Mouse (Mus musculus): ENCODE results near the gene Immp2l. TPM values are rescaled to one million over a fixed set of nuclear protein-coding genes. Genes with fewer than 3 reads are reported as not detected.

The Immp2l gene
- 4.3 and 4.7 TPM in 2 replicates for polyA plus RNA-seq (2012; rRNA removed)
- polyA plus RNA-seq (2014; fragmentation: Nextera tagmentation; extraction: Ambion mirVana) = 9.8 and 11.2 TPM in 2 replicates

- H3K4me1 ChIP-seq (replicated peaks; ENCODE audit: control insufficient read depth in 2 of 2, insufficient read depth in 2 of 2, low read length in 1 of 2) = peaks cover 4 to 12% of the 10 kb centered on the region in 2 experiments
- no peaks in the 10 kb centered on the region for H3K9me3 ChIP-seq (ENCODE audit: control insufficient read depth, low read length)
- peak within 1 kb of the TSS; percentile 71 to 77 for H3K4me3 ChIP-seq (ENCODE audit: insufficient read depth in 1 of 2, low read depth in 2 of 2, low read length in 2 of 2)
- H3K36me3 ChIP-seq (replicated peaks; ENCODE audit: control insufficient read depth, insufficient read depth, low read depth) = no peaks in the 10 kb centered on the region
- peak; percentile 94 for ATAC-seq (ENCODE audit: insufficient read depth)
- DNase-seq (ENCODE audit: low read depth in 3 of 3, low spot score in 3 of 3) = peak; percentile 94
- H3K27ac ChIP-seq = peak within 1 kb of the TSS; percentile 60
- TF ChIP-seq CTCF (IDR thresholded peaks at IDR 0.05; ENCODE audit: low read depth) = no peak
- TF ChIP-seq EP300 (IDR thresholded peaks at IDR 0.05; ENCODE audit: low read depth) = no peak
- 2% methylated on average over 67 of the region's 68 CpGs for WGBS (ENCODE audit: insufficient replicate concordance)
- peak within 1 kb of the TSS; percentile 96 for H3K9ac ChIP-seq (replicated peaks)
- H3K4me2 ChIP-seq (ENCODE audit: low read depth) = peak within 1 kb of the TSS; percentile 88
- no peaks in the 10 kb centered on the region for H3K27me3 ChIP-seq (ENCODE audit: control insufficient read depth, insufficient read depth, low read length)
Observed at GRCm38 (mm10) chr12:41023511-41024421, at the start of gene Immp2l. Gene Immp2l, plus strand, starts transcription at chr12:41024090.

GRCm38 (mm10) chr12:40978719-40979500 is 45.0 kb upstream of the Immp2l start:
- 53% methylated on average over 2 of the region's 2 CpGs for WGBS (ENCODE audit: insufficient replicate concordance)
- no peak for TF ChIP-seq EP300 (IDR thresholded peaks at IDR 0.05; ENCODE audit: low read depth)
- no peak for TF ChIP-seq CTCF (IDR thresholded peaks at IDR 0.05; ENCODE audit: low read depth)
- no peak for DNase-seq (ENCODE audit: low read depth in 3 of 3, low spot score in 3 of 3)
- Histone ChIP-seq H3K36me3 (replicated peaks; ENCODE audit: control insufficient read depth, insufficient read depth, low read depth) (no peaks in the 10 kb centered on the region), H3K4me1 (replicated peaks; ENCODE audit: control insufficient read depth in 2 of 2, insufficient read depth in 2 of 2, low read length in 1 of 2) (no peaks in the 10 kb centered on the region), H3K9me3 (ENCODE audit: control insufficient read depth, low read length) (no peaks in the 10 kb centered on the region), H3K4me3 (ENCODE audit: insufficient read depth in 1 of 2, low read depth in 2 of 2, low read length in 2 of 2) (no peak overlapping the region), H3K4me2 (ENCODE audit: low read depth) (no peak overlapping the region), H3K27me3 (ENCODE audit: control insufficient read depth, insufficient read depth, low read length) (no peaks in the 10 kb centered on the region; the same call in 1 of the 2 replicates), H3K9ac (replicated peaks) (no peak overlapping the region), H3K27ac (no peak overlapping the region)
- no peak for ATAC-seq (ENCODE audit: insufficient read depth)

GRCm38 (mm10) chr12:40979716-40980115 is 44.2 kb upstream of the Immp2l start:
- Histone ChIP-seq H3K27me3 (ENCODE audit: control insufficient read depth, insufficient read depth, low read length) (no peaks in the 10 kb centered on the region; the same call in 1 of the 2 replicates), H3K9me3 (ENCODE audit: control insufficient read depth, low read length) (no peaks in the 10 kb centered on the region)
- WGBS (ENCODE audit: insufficient replicate concordance) = 68% methylated on average over 4 of the region's 4 CpGs

GRCm38 (mm10) chr12:40980160-40980559 is 43.7 kb upstream of the Immp2l start:
- Histone ChIP-seq H3K9ac (replicated peaks) (no peak overlapping the region), H3K36me3 (replicated peaks; ENCODE audit: control insufficient read depth, insufficient read depth, low read depth) (no peaks in the 10 kb centered on the region), H3K27me3 (ENCODE audit: control insufficient read depth, insufficient read depth, low read length) (no peaks in the 10 kb centered on the region; the same call in 1 of the 2 replicates), H3K9me3 (ENCODE audit: control insufficient read depth, low read length) (no peaks in the 10 kb centered on the region), H3K4me2 (ENCODE audit: low read depth) (no peak overlapping the region), H3K4me1 (replicated peaks; ENCODE audit: control insufficient read depth in 2 of 2, insufficient read depth in 2 of 2, low read length in 1 of 2) (no peaks in the 10 kb centered on the region), H3K4me3 (ENCODE audit: insufficient read depth in 1 of 2, low read depth in 2 of 2, low read length in 2 of 2) (no peak overlapping the region), H3K27ac (no peak overlapping the region)
- DNase-seq (ENCODE audit: low read depth in 3 of 3, low spot score in 3 of 3) = no peak
- TF ChIP-seq CTCF (IDR thresholded peaks at IDR 0.05; ENCODE audit: low read depth) = no peak
- TF ChIP-seq EP300 (IDR thresholded peaks at IDR 0.05; ENCODE audit: low read depth) = no peak
- no peak for ATAC-seq (ENCODE audit: insufficient read depth)
- 61% methylated on average over 3 of the region's 3 CpGs for WGBS (ENCODE audit: insufficient replicate concordance)

More at GRCm38 (mm10) chr12:40979716-40980115, 44.2 kb upstream of the Immp2l start:
- Histone ChIP-seq H3K4me2 (ENCODE audit: low read depth) (no peak overlapping the region), H3K36me3 (replicated peaks; ENCODE audit: control insufficient read depth, insufficient read depth, low read depth) (no peaks in the 10 kb centered on the region), H3K9ac (replicated peaks) (no peak overlapping the region), H3K4me3 (ENCODE audit: insufficient read depth in 1 of 2, low read depth in 2 of 2, low read length in 2 of 2) (no peak overlapping the region), H3K4me1 (replicated peaks; ENCODE audit: control insufficient read depth in 2 of 2, insufficient read depth in 2 of 2, low read length in 1 of 2) (no peaks in the 10 kb centered on the region), H3K27ac (no peak overlapping the region)
- ATAC-seq (ENCODE audit: insufficient read depth) = no peak
- DNase-seq (ENCODE audit: low read depth in 3 of 3, low spot score in 3 of 3) = no peak
- TF ChIP-seq CTCF (IDR thresholded peaks at IDR 0.05; ENCODE audit: low read depth) (no peak), EP300 (IDR thresholded peaks at IDR 0.05; ENCODE audit: low read depth) (no peak)

All from liver, embryonic 14.5 days (tissue).